Mouse (Mus musculus) thymus, adult 2 months (tissue): ENCODE results near the gene Mlx. TPM values are rescaled to one million over a fixed set of nuclear protein-coding genes. Genes with fewer than 3 reads are reported as not detected.

Experiments used
- DNase-seq: peaks from one replicate; pipeline ENCODE4 v3.0.0; 2021
- H3K27ac ChIP-seq: fragments of 200-500 bp; 2 replicates; pipeline ENCODE4 v1.5.1; 2012; ENCODE audit warnings: low read length, control low read depth; ENCODE audit not compliant: control insufficient read depth, insufficient read depth
- H3K27me3 ChIP-seq: fragments of 200-500 bp; 2 replicates; pipeline ENCODE4 v1.6.1; 2012; ENCODE audit warnings: mild to moderate bottlenecking, low read length, moderate library complexity, mixed read lengths; ENCODE audit not compliant: control insufficient read depth, insufficient read depth
- H3K36me3 ChIP-seq: fragments of 200-500 bp; 2 replicates; pipeline ENCODE4 v1.6.1; 2012; ENCODE audit warnings: mild to moderate bottlenecking, low read length, moderate library complexity; ENCODE audit not compliant: control insufficient read depth, insufficient read depth
- H3K4me1 ChIP-seq: fragments of 200-500 bp; replicated peaks from 2 replicates; pipeline ENCODE4 v1.6.1; 2012; ENCODE audit warnings: low read length; ENCODE audit not compliant: control insufficient read depth, insufficient read depth
- H3K4me3 ChIP-seq: fragments of 200-500 bp; 2 replicates; pipeline ENCODE4 v1.5.1; 2012; ENCODE audit warnings: mild to moderate bottlenecking, low read length, control low read depth, moderate library complexity; ENCODE audit not compliant: control insufficient read depth, insufficient read depth
- CTCF ChIP-seq: fragments of 200-500 bp; IDR thresholded peaks from 2 replicates; pipeline ENCODE4 v1.5.1; 2012; ENCODE audit warnings: mild to moderate bottlenecking, control low read depth, low read length, moderate library complexity, borderline replicate concordance; ENCODE audit not compliant: control insufficient read depth, poor library complexity, insufficient read depth; ENCODE audit errors: extremely low read depth
- POLR2A ChIP-seq: fragments of 200-500 bp; IDR thresholded peaks from 2 replicates; pipeline ENCODE4 v1.6.1; 2012; ENCODE audit warnings: mild to moderate bottlenecking, low read length, control low read depth, moderate library complexity; ENCODE audit not compliant: control insufficient read depth, poor library complexity, insufficient read depth; ENCODE audit errors: extremely low read depth
- WGBS: fragments of 180-500 bp; shearing (Covaris S2); methylation state at CpG from one replicate; pipeline ENCODE4 v1.1.7; 2018; 5-methylcytosine and 5-hydroxymethylcytosine counted together
- polyA plus RNA-seq: library from polyadenylated mRNA; depleted of rRNA; stranded (reverse); fragments of >200 nt; gene quantifications from 2 replicates; pipeline ENCODE4 v1.2.3, GENCODE M21; 2012

The Mlx gene
- polyA plus RNA-seq, 1 experiment, result 110 TPM

GRCm38 (mm10) chr11:101051051-101051493 is 36.0 kb upstream of the Mlx start:
- H3K36me3 ChIP-seq, result no peaks in the 10 kb centered on the region
- no peaks in the 10 kb centered on the region for H3K27me3 ChIP-seq
- peaks cover 22% of the 10 kb centered on the region for H3K4me1 ChIP-seq
- WGBS, result 95% methylated on average over 6 of the region's 6 CpGs
- no peak overlapping the region for H3K27ac ChIP-seq
- TF ChIP-seq POLR2A (no peak), CTCF (no peak)
- DNase-seq, result no peak
- H3K4me3 ChIP-seq, result no peak overlapping the region

GRCm38 (mm10) chr11:101051617-101052016 is 35.5 kb upstream of the Mlx start:
- Histone ChIP-seq H3K4me1 (peaks cover 16% of the 10 kb centered on the region), H3K4me3 (no peak overlapping the region), H3K27me3 (no peaks in the 10 kb centered on the region), H3K27ac (no peak overlapping the region), H3K36me3 (no peaks in the 10 kb centered on the region)
- TF ChIP-seq CTCF (no peak), POLR2A (no peak)
- 91% methylated on average over 8 of the region's 8 CpGs for WGBS
- DNase-seq, result no peak

- Histone ChIP-seq H3K27me3 (no peaks in the 10 kb centered on the region), H3K27ac (no peak overlapping the region), H3K4me3 (no peak overlapping the region), H3K4me1 (peaks cover 5% of the 10 kb centered on the region), H3K36me3 (no peaks in the 10 kb centered on the region)
- no peak for TF ChIP-seq CTCF
- WGBS, result 64% methylated on average over 10 of the region's 10 CpGs
- DNase-seq, result no peak
Observed at GRCm38 (mm10) chr11:101052751-101053473, 34.2 kb upstream of the Mlx start.

- DNase-seq, result no peak
- no peaks in the 10 kb centered on the region for H3K36me3 ChIP-seq
Observed at GRCm38 (mm10) chr11:101053974-101054373, 33.1 kb upstream of the Mlx start.

DNA sequence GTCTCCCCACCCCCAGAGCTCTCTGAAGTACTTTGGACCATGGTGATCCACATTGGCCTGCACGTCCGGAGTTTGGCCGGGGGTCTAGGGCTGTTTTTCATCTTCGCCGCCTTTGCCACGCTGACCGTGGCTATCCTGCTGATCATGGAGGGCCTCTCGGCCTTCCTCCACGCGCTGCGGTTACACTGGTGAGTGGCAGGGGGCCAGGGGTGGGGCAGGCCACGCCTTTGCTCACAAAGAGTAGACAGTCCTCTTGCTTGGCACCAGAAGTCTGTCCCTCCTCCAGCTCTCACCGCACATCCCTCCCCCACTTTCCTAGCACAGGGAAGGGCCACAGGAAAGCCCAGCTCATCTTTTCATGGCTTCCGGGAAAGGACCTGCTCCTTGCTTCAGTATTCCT is 31.7 kb upstream of the Mlx start:
- 94% methylated on average over 14 of the region's 14 CpGs for WGBS
- no peak for TF ChIP-seq CTCF
- no peak for TF ChIP-seq POLR2A
- Histone ChIP-seq H3K4me1 (peaks cover 10% of the 10 kb centered on the region), H3K27me3 (no peaks in the 10 kb centered on the region), H3K4me3 (no peak overlapping the region), H3K36me3 (no peaks in the 10 kb centered on the region), H3K27ac (no peak overlapping the region)
- no peak for DNase-seq

More at GRCm38 (mm10) chr11:101053974-101054373, 33.1 kb upstream of the Mlx start:
- H3K4me1 ChIP-seq, result no peaks in the 10 kb centered on the region; the same call in 1 of the 2 replicates
- 97% methylated on average over 1 of the region's 1 CpGs for WGBS
- H3K4me3 ChIP-seq, result no peak overlapping the region
- no peak overlapping the region for H3K27ac ChIP-seq
- H3K27me3 ChIP-seq, result no peaks in the 10 kb centered on the region
- TF ChIP-seq POLR2A (no peak), CTCF (no peak)

DNA sequence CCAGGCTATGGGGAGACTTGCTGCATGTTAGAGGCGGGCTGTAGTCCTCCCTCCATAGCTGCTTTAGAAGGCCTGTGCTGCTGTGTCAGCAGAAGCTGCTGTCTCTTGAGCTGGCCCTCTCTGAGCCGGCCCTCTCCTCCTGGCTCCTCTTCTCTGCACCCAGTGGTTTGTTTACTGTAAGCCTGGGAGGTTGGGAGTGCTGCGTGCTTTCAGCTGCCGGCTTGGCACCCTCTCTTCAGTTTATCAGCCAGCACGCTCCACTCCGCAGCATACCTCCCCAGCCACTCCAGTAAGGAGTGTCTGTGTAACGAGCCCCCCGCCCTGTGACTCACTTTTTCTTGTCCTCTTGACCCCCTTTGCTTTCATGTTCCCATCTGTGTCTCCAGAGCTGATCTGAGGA is 30.2 kb upstream of the Mlx start:
- no peak overlapping the region for H3K27ac ChIP-seq
- no peak for DNase-seq
- 89% methylated on average over 8 of the region's 8 CpGs for WGBS

More for the DNA sequence above, 30.2 kb upstream of the Mlx start:
- Histone ChIP-seq H3K36me3 (no peaks in the 10 kb centered on the region), H3K4me3 (no peak overlapping the region), H3K27me3 (no peaks in the 10 kb centered on the region), H3K4me1 (peaks cover 17% of the 10 kb centered on the region)
- TF ChIP-seq CTCF, result no peak
- no peak for TF ChIP-seq POLR2A
